Mouse (Mus musculus): Measurements from ENCODE around the gene Gm3415.
"Not testable (repeated sequence)": the region's sequence is repeated elsewhere in the genome, so short reads cannot be mapped to it uniquely, and the experiment has no call there.

The Gm3415 gene

GRCm38 (mm10) chr5:146555836-146556235 is at the start of gene Gm3415:
Gm3415 (plus strand) TSS chr5:146556136.
- DNase-seq (ENCODE audit: extremely low read depth, low read depth): not testable (repeated sequence)

DNA sequence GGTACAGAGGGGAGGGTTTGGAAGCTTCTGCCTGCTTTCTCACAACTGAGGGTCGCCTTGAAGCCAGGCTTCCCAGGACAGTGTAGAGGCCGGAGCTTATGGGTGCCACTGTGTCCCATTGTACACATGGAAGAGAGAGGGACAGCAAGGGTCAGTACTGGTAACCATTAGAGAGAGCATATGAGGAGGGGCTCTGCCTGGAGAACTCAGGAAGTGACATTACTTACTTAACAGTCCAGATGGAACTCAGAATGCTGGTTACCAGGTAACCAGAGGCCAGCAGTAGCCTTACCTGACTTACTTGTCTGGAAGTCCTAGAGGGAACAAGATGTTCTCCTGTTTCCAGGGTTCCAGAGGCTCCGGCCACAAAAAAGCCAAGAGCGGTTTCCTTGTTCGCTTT is 42.1 kb upstream of the Gm3415 start, which contains the start of gene Gm3402:
Gene Gm3402, plus strand, starts transcription at position 301 of the 400 bp plus-strand sequence.
- not testable (repeated sequence) for DNase-seq (ENCODE audit: extremely low read depth, low read depth)

DNA sequence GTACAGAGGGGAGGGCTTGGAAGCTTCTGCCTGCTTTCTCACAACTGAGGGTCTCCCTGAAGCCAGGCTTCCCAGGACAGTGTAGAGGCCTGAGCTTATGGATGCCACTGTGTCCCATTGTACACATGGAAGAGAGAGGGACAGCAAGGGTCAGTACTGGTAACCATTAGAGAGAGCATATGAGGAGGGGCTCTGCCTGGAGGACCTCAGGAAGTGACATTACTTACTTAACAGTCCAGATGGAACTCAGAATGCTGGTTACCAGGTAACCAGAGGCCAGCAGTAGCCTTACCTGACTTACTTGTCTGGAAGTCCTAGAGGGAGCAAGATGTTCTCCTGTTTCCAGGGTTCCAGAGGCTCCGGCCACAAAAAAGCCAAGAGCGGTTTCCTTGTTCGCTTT is 30.4 kb upstream of the Gm3415 start, which contains the start of gene Gm3404:
Gene Gm3404, plus strand, starts transcription at position 301 of the 400 bp plus-strand sequence.
- DNase-seq (ENCODE audit: extremely low read depth, low read depth): not testable (repeated sequence)

DNA sequence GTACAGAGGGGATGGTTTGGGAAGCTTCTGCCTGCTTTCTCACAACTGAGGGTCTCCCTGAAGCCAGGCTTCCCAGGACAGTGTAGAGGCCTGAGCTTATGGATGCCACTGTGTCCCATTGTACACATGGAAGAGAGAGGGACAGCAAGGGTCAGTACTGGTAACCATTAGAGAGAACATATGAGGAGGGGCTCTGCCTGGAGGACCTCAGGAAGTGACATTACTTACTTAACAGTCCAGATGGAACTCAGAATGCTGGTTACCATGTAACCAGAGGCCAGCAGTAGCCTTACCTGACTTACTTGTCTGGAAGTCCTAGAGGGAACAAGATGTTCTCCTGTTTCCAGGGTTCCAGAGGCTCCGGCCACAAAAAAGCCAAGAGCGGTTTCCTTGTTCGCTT is 18.6 kb upstream of the Gm3415 start, which contains the start of gene Gm3409:
Gene Gm3409, plus strand, starts transcription at position 301 of the 400 bp plus-strand sequence.
- DNase-seq (ENCODE audit: extremely low read depth, low read depth): not testable (repeated sequence)

DNA sequence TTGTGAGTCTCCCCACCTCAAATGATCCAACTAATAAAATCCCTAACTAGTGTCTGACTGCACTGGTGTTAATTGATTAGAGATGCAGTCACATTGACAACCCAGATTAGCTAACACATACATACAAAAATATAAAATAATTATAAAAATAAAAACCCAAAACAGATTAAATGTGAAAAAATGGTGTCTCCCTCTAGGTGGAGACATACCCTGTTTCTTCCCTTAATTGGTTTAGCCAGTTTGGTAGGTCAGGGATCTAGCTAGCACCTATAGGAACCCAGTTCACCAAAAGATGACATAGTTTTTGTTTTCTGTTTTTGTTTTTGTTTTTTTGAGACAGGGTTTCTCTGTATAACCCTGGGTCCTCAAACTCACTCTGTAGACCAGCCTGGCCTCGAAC is 8.3 kb downstream of the Gm3415 start:
- no peak for DNase-seq (ENCODE audit: extremely low read depth, low read depth)

GRCm38 (mm10) chr5:146567054-146567453 is 11.1 kb downstream of the Gm3415 start:
- DNase-seq (ENCODE audit: extremely low read depth, low read depth): peak; percentile 15

GRCm38 (mm10) chr5:146570179-146570578 is 14.2 kb downstream of the Gm3415 start:
- not testable (repeated sequence) for DNase-seq (ENCODE audit: extremely low read depth, low read depth)

DNA sequence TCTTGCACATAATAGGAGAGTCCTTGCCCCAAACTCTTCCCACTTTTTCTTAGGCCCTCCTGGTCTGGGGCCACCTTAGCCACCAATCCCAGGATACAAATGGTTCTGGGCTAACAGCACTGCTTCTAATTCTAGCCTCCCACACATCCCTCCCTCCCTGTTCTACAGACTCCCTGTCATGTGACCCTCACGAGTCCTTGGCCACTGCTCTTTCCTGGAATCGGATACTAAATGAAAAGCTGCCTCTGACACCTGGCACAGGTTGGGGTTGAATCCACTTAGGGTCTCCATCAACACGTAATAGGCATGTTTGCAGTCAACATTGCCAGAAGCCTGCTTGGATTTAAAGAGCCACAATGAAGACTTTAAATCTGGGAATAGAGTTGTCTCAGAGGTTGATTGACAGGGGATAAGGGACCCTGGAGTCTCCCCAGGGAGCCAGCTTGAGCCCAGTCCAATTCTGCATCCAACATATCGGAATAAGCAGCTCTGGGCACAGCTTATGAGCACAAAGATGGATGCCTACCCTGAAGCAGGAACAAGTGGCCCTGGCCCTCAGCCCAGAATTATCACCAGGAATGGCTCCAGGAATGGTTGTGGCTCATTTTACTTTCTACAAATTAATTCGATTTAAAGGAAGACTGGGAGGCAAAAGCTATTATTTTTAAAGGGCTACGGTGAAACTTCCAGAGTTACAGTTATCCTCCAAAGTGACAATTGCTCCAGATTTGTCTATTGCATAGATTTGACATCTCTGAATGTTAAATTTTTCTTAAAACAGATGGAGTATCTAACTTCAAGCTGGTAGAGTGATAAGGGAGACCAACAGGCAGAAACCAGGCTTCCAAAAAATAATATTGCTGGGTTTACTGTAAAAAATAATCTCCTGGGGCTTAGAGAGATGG is 16.1 kb downstream of the Gm3415 start:
- not testable (repeated sequence) for DNase-seq (ENCODE audit: extremely low read depth, low read depth)

GRCm38 (mm10) chr5:146572735-146573042 is 16.8 kb downstream of the Gm3415 start:
- not testable (repeated sequence) for DNase-seq (ENCODE audit: extremely low read depth, low read depth)

GRCm38 (mm10) chr5:146576668-146577067 is 20.7 kb downstream of the Gm3415 start:
- DNase-seq (ENCODE audit: extremely low read depth, low read depth): no peak

GRCm38 (mm10) chr5:146584156-146584477 is 28.2 kb downstream of the Gm3415 start:
- DNase-seq (ENCODE audit: extremely low read depth, low read depth): no peak

- no peak for DNase-seq (ENCODE audit: extremely low read depth, low read depth)
Observed at GRCm38 (mm10) chr5:146584478-146585306, 28.8 kb downstream of the Gm3415 start, which contains the start of gene Gpr12. Gpr12 (minus strand) TSS chr5:146585239.

DNA sequence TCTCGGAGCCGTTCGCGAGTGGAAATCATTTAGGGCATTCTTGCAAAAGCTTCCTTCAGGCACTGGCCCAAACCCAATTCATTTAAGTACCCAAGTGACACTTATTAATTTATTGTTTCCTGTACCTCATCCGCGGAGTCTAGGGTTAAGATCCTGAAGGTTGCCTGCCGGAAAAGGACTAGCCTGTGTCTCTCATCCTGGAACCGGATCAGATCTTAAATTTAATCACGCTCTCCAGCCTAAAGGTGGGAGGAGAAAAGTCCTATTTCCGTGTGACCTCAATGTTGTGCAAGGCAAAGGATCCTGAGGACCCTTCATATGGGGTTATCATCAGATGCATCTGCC is 29.3 kb downstream of the Gm3415 start:
- DNase-seq (ENCODE audit: extremely low read depth, low read depth): no peak

DNA sequence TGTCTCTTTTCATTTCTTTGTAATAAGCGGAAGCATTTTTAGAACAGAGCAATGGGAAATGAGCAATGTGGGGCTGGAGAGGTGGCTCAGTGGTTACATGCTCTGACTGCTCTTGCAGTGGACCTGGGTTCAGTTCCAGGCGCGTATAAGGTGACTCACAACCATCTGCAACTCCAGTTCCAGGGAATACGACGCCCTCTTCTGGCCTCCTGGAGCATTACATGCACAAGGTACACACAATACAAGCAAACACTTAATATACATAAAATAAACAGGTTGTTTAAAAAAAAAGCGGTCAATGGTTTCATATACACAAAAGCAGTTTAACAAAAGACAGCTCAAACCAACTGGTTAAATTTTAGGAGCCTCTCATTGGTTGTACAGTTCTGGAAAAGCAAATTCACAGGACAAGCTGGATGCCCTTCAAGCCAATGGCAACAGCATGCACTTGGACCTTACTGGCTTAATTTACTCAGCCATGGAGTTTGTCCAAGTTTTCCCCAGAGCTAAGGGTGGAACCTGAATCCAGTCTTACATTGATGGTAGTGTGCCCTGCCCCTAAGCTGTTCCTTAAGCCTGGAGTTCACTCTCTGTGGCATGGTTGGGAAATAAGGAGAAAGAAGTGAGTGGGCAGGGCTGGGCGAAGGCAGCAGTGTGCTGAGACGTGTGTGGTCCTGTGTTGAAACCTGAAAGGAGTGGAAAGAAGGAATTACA is 30.6 kb downstream of the Gm3415 start:
- no peak for DNase-seq (ENCODE audit: extremely low read depth, low read depth)

DNA sequence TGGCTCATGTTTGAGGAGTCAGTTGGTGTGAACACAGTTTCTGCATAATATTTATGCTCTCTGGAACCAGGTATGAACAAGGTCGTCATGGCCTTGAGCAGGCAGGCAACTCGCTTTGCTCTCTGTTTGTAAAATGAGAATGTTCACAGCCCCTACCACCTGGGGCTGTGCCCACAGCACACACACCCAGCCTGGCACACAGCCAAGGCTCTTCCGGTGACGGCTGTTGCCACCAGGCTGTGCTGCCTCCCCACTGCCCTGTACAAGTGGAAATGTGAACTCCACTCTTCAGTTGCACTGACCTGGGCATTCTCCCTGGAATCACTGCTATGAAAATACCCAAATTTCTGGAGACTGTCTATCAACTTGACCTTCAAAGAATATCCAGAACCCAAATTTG is 35.1 kb downstream of the Gm3415 start:
- DNase-seq (ENCODE audit: extremely low read depth, low read depth): no peak

GRCm38 (mm10) chr5:146591636-146592035 is 35.7 kb downstream of the Gm3415 start:
- DNase-seq (ENCODE audit: extremely low read depth, low read depth): no peak

DNA sequence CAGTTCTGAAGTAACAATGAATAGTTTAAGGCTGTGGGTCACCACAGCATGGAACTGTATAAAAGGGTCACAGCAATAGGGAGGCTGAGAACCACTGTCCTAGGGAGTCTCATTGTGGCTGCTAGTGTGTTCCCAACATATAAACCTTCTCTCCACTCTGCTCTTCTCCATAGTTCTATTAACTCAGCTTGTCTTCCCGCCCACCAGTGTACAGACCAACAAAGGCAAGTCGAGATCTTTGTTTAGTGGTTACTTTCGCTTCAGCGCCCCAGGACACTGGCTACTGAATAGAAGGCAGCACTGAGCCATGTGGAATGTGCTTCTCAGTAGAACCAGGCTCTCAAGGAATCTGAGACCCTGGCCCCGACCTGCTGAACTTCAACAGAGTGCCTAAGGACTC is 36.6 kb downstream of the Gm3415 start:
- DNase-seq (ENCODE audit: extremely low read depth, low read depth): no peak

DNA sequence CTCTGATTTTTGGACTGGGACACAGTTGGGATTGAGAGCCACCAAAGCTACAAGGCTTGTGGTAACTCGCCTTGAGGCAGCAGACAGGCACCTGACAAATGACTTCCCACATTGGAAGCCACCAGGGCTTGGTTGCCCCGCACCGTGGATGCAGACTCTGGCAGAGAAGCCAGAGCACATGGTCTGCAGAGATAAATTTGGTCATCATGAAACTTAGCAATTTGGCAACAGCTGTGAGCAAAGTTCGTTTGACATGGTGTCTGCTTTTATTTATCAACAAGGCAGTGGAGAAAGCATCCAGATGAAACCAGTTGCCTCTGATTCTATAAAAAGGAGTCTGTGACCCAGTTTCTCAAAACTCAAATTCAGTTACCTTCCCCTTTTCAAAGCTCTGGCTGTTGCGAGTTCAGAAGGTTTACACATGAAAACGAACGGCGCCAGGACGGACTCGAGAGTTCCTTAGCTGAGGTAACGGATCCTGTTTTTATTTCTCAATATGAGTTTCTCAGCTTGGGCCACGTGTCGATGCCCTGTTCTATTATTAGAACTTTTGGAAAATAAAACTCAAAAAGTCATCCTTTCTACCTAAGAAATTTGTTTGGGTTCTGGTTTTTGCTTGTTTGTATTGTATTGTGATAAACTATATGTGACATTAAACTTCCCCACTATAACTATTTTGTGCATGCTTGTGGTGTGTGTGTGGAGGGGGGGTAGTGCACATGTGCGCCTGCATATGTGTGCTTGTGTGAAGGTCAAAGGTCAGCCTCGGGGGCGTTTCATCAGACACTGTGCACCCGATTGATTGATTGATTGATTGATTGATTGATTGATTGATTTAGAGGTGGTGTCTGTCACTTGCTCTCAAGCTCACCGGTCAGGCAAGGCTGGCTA is 40.9 kb downstream of the Gm3415 start:
- no peak for DNase-seq (ENCODE audit: extremely low read depth, low read depth)

GRCm38 (mm10) chr5:146597503-146597874 is 41.6 kb downstream of the Gm3415 start:
- no peak for DNase-seq (ENCODE audit: extremely low read depth, low read depth)

Data from MEL-GATA-1-ER (cell line).